Mouse (Mus musculus): Measurements from ENCODE around the gene Trappc3l. TPM values are rescaled to one million over a fixed set of nuclear protein-coding genes. Genes with fewer than 3 reads are reported as not detected.

Trappc3l gene
- total RNA-seq, 2 experiments from 2014 or later = not detected

DNA sequence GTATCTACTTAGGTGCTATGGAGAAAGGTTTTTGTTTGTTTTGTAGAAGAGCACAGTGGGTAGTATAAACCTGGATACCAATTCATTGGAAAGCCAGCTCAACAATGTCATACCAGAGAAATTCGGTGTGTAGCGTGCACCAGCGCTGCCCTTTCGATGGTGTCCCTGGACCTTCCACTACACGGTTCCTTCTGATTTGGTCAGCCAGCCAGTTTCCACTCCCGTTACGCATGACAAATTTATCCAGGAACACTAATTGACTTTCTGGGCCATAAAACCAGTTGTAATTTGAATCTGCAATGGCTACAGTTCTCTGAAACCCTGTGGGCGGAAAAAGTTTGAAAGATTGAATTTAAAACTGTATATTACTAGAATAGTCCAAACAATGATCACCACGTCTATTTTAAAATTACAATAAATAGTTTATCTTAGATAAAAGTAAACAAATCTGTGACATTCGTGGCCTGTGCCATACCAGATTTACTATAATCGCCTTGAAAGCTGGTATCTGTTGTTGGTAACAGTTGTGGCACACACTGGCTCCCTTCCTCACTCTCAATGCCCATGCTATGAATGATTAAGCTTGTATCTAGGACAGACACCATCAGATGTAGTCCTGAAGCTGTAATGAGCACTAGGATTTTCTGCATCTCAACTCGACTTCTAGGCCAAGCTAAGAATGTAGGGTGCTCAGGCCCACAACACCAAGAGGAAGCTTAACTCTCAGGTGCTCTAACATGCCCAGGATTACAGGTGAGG, 118.6 kb downstream of the Trappc3l start:
- DNase-seq = no peak
- intact Hi-C loops (cut with DNase I) = no loop called here

Other genes with a start within 250 kb of the Trappc3l start
- gene Sult3a1, start 179.9 kb upstream of the Trappc3l start, total RNA-seq (2021) = not detected
- gene Rsph4a, start 132.5 kb upstream of the Trappc3l start, total RNA-seq (2021) = not detected
- 1 to 10 TPM; 9.1 to 9.2 TPM for gene Zup1, start 86.3 kb upstream of the Trappc3l start, total RNA-seq (2021)
- gene Rwdd1, start 18.0 kb upstream of the Trappc3l start, total RNA-seq (2021) = 100 to 1,000 TPM in 1 of 2 experiments, 10 to 100 TPM in 1; 98.5 to 107 TPM
- not detected for gene Calhm4, start 6.7 kb downstream of the Trappc3l start, total RNA-seq (2021)
- gene Calhm5, start 58.9 kb downstream of the Trappc3l start, total RNA-seq (2021) = 1 to 10 TPM in 1 of 2 experiments, under 1 TPM in 1; 0.97 to 1.1 TPM
- under 1 TPM in 1 of 2 experiments, not detected in 1; 0.40 TPM for gene Calhm6, start 90.4 kb downstream of the Trappc3l start, total RNA-seq (2021)
- gene Dse, start 170.1 kb downstream of the Trappc3l start, total RNA-seq (2021) = 1 to 10 TPM; 8.6 to 10.0 TPM
- 10 to 100 TPM; 52.3 to 57.4 TPM for gene Tspyl1, start 244.6 kb downstream of the Trappc3l start, total RNA-seq (2021)

Data from heart, postnatal 10 days (tissue).